Mouse (Mus musculus): ENCODE data around the gene Tctex1d2. TPM values are rescaled to one million over a fixed set of nuclear protein-coding genes. Genes with fewer than 3 reads are reported as not detected.
"Not testable (repeated sequence)": the region's sequence is repeated elsewhere in the genome, so short reads cannot be mapped to it uniquely, and the experiment has no call there.

Gene Tctex1d2
- total RNA-seq, 2 experiments from 2014 or later, result 4.8 to 11.3 TPM

DNA sequence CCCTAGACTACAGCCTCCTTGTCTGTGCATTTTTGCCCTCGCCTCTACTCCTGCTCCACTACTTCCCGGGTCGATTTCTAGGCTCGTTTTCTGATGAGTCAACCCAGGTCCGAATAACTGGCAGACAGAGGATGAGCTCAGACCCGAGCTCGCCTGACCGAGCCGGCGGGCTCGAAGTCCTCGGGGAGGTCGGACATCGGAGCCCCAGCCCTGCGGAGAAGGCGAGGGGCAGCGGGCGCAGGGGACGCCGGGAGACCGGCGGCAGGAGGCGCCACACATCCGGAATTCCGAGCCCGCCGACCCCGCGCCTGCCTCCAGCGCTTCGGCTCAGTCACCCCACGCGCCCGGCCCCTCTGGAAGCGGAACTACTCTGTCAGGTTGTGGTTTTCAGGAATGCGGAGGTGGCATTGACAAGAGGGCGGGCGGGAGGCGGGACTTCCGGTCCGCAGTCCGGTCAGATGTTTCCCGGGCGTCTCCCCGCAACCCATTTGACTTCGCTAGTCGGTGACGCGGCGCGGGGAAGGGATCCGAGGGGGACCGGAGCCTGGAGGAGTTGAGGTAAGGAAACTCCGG lies 11.1 kb downstream of the Tctex1d2 start, which contains the start of gene Pcyt1a:
TSS of gene Pcyt1a (plus strand) at position 448 of the 573 bp plus-strand sequence.
- ATAC-seq (replicated peaks; ENCODE audit: low FRiP score, poor library complexity, severe bottlenecking), result peak; percentile 89

DNA sequence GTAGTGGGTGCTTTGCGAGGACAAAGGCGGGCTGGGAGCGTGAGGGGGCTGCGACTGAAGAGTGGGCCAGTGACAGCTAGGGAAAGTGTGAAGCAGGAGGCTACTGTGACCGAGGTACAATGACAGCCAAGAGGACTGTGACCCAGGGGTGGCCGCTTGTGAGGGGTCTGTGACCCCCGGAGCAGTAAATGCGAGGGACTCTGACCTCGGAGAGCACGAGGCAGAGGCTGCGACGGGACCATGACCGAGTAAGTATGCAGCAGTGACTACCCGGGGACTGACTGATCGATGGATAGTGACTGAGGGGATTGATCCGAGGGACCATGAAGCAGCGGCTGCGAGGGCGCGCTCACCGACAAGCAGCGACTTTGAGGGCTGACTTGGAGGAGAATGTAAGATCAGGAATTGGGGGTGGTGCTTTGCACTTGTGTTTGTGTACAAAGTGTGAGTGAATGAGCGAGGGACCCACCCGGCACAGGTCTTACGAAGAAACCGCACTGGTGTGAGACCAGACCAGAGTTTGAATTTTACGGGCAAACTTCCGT lies 11.6 kb downstream of the Tctex1d2 start:
- ATAC-seq (replicated peaks; ENCODE audit: low FRiP score, poor library complexity, severe bottlenecking), result peak; percentile 66

DNA sequence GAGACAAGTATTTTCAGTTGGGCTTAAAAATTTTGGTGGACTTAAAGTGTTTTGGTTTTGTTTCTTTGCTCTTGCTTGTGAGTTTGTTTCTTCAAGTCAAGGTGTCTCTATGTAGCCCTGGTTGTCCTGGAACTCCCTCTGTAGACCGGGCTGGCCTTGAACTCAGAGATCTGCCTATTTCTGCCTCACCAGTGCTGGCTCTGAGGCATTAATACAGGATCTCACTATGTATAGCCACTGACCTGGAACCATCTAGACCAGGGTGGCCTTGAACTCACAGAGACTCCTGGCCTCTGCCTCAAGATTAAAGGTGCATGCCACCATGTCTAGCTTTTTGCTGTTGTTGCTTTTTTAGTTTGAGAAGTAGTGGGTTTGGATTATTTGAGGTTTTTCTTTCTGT lies 12.4 kb downstream of the Tctex1d2 start:
- no peak for ATAC-seq (replicated peaks; ENCODE audit: low FRiP score, poor library complexity, severe bottlenecking)

DNA sequence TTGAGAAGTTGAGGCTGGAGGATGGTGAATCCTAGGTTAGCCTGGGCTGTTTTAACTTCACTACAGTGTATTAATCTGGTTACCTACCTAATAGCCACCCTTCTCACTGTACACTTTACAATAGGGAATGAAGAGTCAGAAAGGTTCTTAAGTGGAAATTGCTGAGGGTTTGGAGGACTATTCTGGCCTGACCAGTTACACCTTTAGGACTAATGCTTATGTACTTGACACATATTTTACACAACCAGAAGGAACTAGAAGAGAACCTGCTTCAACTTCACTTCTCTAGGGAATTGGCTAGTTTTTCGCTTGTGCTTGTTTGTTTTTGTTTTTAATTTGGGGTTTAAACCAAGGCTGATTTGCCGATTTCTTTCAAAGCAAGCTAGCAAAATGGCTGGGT lies 13.6 kb downstream of the Tctex1d2 start:
- no peak for ATAC-seq (replicated peaks; ENCODE audit: low FRiP score, poor library complexity, severe bottlenecking)

DNA sequence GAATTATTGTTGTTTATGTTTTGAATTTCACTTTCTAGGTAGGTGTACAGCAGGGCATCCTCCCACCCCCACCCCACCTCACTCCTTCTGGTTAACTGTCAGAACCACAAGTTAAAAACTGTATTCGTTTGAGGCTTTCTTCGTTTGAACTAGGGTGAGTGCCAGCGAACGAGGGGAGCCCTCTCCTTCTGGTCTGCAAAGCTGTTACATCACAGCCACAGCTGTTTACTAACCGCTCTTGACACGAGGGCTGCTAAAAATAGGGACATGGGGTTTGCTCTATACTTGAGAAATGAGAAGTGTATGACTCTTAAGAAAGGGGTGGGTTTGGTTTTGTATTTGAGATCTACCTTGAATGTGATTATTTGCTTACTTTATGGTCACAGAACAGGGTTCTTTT lies 14.6 kb downstream of the Tctex1d2 start:
- ATAC-seq (replicated peaks; ENCODE audit: low FRiP score, poor library complexity, severe bottlenecking), result no peak

DNA sequence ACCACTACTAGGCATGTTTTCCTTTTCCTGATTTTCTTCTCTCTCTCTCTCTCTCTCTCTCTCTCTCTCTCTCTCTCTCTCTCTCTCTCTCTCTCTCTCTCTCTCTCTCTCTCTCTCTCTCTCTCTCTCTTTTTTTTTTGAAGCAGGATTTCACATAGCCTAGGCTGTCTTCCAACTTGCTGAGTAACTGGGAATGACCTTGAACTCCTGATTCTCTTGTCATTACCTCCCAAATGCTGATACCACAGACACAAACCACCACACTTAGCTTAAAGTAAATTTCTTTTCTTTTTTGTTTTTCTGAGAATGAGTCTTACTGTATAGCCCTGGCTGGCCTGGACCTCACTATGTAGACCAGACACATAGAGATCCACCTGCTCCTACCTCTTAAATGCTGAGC lies 15.2 kb downstream of the Tctex1d2 start:
- no peak for ATAC-seq (replicated peaks; ENCODE audit: low FRiP score, poor library complexity, severe bottlenecking)

DNA sequence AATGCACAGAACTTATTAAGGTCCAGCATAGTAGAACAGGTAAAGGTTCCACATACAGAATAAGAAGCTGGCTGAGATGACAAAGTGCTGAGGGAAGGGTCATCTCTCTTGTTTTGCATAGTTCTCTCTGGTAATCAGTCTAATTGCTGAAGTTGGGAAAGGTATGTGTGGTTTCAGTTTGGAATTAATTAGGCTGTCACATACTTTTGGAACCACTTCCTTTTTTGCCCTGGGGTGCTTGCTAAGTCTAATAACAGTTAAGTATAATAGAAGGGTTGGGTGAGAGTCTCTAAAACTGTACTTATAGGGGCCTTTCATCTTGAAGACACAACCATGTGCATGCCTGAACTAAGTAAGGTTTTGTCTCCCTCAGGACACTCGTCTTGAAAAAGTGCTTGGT lies 17.2 kb downstream of the Tctex1d2 start:
- ATAC-seq (replicated peaks; ENCODE audit: low FRiP score, poor library complexity, severe bottlenecking), result no peak

DNA sequence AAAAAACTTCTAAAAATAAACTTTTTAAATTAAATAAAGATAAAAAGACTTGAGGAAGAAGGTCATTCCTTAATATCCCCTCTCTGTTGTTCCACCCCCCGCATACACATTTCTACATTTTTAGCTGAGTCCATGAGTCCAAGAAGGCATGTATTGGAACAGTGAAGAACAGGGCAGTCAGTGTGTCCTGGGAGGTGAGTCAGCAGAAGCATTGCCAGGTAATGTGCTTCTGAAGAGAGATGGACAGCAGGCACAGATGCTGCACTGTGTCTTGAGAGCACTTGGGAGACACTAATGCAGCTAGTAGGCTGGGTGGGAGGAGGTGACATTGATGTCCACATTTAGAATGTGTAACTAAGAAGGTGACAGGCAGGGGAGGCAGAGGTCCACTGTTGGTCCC lies 17.8 kb downstream of the Tctex1d2 start:
- ATAC-seq (replicated peaks; ENCODE audit: low FRiP score, poor library complexity, severe bottlenecking), result no peak

DNA sequence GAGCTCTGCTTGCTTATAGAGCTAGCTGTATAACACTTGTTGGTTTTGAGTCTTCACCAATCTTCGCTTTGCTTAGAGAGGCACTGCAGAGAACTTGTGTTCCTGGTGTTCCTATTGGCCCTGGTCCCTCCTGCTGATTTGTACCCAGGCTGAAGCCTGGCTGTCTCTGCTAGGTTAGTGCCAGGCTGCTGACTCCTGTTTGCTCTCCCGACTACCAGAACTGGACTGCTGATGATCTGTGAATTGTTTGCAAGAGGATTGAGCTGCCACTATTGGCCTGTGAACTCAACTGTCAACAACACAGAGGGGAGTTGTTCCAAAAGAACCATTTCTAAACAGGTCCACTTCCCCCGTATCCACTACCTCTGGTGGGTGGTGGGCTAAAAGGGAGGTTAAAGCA lies 21.9 kb downstream of the Tctex1d2 start:
- no peak for ATAC-seq (replicated peaks; ENCODE audit: low FRiP score, poor library complexity, severe bottlenecking)

DNA sequence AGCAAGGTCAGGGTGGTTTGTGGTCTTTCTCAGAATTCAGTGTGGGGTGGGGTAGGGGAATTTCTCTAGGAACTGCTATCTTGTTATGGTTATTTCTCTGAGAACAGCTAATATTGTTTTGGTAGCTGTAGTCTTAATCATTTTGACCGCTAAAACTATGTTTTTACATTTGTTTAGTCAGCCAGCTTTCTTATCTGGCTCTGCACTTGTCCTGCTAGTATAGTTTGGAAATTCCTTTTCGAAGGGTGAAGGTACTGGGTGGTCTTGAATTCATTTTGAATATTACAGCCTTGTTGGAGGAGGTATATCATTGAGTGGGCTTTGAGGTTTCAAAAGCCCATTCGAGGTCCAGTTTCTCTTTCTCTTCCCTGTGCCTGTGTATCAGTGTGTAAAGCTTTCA lies 25.1 kb downstream of the Tctex1d2 start:
- not testable (repeated sequence) for ATAC-seq (replicated peaks; ENCODE audit: low FRiP score, poor library complexity, severe bottlenecking)

DNA sequence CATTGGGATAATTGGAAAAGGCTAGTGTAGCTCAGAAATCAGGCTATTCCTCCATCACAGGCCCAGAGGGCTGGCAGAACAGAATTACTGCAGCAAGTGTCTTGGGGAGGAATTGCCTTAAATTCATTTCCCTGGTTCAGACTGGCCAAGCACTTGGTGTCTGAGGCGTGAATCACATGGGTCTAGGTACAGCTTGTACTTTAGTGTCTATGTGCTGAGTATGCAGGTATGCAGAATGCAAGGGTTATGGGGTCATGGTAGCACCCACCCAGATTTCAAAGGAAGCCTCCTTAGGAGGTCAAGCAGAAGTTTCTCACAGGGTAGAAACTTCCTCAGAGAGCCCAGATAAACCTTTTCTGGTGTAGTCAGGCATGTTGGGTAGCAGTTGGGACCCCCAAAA lies 26.1 kb downstream of the Tctex1d2 start:
- ATAC-seq (replicated peaks; ENCODE audit: low FRiP score, poor library complexity, severe bottlenecking), result no peak

DNA sequence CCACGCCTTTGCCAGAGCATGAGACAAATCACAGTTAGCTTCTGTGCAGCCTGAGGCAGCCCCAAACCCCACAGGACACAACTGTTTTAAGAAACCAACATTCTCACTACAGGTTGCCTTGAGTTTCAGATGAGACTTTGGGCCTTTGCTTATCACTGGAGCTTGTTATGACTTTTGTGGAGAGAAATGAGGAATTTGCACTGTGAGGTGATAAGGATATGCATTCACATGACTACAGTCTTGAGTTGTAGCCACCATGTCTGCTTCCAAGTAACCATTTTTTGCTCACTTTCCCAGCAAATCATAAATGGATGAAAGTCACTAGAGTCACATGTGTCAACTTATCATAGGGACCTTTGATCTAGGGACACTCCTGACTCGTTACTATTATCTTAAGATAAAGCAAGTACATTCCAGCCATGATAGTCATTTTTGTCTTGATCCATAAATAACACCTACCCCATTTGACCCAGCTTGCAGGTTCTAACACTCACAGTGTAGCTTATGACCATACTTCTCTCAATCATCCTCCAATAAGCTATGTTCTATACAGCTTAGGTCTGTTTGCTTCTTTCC lies 27.1 kb downstream of the Tctex1d2 start:
- no peak for ATAC-seq (replicated peaks; ENCODE audit: low FRiP score, poor library complexity, severe bottlenecking)

DNA sequence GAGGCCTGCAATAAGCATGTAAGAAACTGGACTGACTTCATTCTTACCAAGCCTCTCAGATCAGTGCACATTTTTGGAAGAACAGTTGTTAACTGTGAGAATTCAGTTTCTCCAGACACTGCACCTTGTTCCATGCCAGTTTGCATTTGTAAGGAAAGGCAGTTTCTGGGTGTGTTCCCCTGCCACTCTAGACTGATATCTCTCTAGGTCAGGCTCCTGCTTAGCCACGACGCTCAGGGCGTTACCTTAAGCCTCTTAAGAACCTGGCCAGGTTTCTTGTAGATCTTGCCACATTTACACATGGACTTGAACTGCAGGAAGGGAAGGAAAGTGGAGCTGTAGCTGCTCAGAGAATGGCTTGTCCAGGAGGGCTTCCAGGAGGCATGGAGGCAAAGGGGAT lies 30.2 kb downstream of the Tctex1d2 start:
- ATAC-seq (replicated peaks; ENCODE audit: low FRiP score, poor library complexity, severe bottlenecking), result peak; percentile 96

DNA sequence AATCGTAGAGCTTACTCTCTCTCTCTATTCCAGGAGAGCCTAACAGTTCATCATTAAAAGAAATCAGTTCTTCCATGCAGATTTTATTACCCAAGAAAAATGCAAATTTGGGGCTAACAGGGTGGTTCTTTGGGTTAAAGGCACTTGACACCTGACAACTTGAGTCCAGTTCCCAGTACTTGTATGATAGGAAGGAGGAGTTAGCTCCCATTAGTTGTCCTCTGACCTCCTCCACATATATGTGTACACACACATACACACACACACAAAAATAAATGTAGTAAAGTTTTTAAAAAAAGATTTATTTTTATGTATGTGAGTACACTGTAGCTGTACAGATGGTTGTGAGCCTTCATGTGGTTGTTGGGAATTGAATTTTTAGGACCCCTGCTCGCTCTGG lies 30.6 kb downstream of the Tctex1d2 start:
- peak; percentile 16; the same call in 1 of the 2 replicates for ATAC-seq (replicated peaks; ENCODE audit: low FRiP score, poor library complexity, severe bottlenecking)

DNA sequence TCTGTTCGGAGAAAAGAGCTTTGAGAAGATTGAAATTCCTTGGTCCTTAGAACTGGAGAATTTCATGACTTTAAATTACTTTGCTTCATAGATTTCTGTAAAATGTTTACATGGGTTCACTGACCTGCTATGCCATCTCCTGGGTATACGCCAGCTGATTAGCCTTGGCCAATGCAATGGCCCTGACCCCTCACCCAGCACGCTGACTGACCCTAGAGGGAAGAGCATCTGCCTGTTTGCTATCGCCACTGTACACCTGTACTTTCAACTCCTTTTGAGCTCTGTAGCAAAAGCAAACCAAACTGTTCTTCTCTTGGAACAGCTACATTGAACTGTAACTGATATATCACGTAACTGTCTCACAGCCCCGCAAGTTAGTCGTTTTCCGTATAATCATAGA lies 33.6 kb downstream of the Tctex1d2 start:
- ATAC-seq (replicated peaks; ENCODE audit: low FRiP score, poor library complexity, severe bottlenecking), result no peak

DNA sequence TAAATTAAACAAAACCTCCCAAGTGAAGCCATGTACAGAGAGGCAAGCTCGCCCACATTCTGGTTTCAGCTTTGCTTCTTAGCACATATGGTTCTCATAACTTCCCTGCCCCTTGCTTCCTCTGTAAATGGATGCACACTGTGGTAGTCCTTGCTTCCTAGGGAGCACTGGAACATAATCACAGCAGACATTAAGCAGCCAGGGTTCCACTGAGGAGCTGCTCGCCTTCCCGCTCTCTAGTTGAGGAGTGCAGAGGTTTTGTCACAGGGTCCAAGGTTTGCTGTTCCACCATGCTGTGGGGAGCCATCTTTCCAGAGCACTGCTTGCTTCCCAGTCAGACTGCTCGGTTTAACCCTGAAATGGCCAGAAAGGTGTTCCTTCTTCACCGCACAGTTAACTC lies 35.1 kb downstream of the Tctex1d2 start:
- no peak for ATAC-seq (replicated peaks; ENCODE audit: low FRiP score, poor library complexity, severe bottlenecking)

DNA sequence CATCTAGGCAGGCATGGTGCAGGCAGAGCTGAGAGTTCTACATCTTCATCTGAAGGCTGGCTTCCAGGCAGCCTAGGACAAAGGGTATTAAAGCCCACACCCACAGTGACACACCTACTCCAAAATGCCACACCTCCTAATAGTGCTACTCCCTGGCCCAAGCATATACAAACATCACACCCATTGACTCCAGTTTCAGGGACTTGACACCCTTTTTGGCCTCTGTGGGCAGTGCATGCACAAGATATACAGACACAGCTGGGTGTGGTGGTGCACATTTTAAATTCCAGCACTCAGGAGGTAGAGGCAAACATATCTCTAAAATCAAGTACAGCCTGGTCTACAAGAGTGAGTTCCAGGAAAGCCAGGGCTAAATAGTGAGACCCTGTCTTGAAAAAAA lies 36.6 kb downstream of the Tctex1d2 start:
- ATAC-seq (replicated peaks; ENCODE audit: low FRiP score, poor library complexity, severe bottlenecking), result no peak

DNA sequence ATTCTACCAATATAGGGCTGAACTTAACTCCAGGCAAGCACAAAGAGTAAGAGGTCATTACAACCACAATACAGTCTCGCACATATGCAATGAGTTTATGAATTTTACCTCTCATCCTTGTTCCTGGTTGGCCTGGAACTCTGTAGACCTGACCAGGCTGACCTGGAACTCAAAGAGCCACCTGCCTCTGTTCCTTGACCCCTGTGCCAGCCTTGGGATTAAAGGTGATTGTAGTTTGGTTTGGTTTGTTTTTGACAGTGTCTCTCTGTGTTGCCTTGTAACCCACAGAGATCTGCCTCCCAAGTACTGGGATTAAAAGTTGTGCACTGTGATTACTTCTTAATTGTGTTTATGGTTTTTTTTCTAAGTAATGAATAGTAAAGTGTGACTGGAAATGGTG lies 37.3 kb downstream of the Tctex1d2 start:
- no peak for ATAC-seq (replicated peaks; ENCODE audit: low FRiP score, poor library complexity, severe bottlenecking)

DNA sequence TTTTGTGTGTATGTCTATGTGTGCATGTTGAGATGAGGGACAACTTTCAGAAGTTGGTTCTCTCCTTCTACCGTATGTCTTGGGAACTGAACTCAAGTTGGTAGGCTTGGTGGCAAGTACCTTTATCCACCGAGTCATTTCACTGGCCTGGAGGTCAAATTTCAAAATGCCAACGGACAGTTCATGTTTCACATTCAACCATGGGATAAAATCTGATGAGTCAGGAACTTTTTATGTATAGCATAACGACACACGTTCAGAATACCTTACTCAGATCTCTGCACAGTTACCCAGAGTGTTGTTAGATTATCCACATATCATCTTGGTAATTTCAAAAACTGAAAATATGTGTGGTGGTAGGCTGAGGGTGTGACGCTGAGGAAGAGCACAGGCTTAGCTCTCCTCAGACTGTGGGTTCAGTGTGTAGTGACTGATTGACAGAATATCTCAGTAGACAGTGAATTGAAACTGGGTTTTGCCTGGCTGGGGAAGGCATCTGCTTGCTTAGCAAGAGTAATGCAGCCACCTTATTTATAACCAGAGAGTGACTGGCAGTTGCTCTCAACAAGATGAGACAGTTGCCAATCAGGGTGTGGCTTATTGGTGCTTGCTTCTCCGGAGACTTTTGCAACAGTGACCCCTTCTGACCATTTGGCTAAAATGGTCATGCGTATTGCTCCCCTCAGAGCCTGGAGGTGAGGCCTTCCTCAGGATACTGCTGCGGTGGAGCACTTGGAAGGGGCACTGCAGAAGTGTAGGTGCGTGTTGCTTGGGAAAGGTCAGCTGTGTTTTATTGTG lies 38.3 kb downstream of the Tctex1d2 start:
- peak; percentile 97 for ATAC-seq (replicated peaks; ENCODE audit: low FRiP score, poor library complexity, severe bottlenecking)

DNA sequence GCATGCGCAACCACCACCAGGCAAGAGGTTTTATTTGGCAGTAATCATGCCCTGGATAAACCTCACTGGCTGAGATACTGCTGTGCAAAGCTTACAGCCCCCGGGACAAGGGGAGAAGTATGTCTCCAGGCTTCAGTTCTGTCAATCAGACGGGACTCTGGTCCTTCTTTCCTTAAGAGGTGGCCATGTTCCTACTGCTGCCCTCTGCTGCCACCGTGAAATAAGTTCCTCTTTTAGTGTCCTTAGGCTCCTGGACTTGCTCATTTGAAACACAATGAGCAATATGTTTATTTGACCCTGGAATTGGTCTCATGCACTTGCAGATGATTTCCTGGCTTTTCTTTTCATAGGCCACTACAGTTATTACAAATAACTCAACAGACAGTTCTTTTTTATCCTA lies 41.0 kb downstream of the Tctex1d2 start:
- no peak for ATAC-seq (replicated peaks; ENCODE audit: low FRiP score, poor library complexity, severe bottlenecking)

DNA sequence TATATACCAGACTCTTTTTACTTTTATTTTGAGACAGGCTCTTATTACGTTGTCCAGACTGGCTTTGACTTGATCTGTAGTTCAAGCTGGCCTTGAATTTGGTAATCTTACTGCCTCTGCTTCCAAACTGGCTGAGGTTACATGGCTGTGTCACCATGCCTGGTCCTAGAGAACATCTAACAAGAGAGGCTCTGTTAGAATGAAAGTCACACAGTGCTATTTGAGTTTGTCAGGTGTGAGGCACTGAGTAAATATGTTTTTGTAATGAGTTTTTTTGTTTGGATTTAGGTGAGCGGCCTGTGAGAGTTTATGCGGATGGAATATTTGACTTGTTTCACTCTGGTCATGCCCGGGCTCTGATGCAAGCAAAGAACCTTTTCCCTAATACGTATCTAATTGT lies 42.2 kb downstream of the Tctex1d2 start:
- ATAC-seq (replicated peaks; ENCODE audit: low FRiP score, poor library complexity, severe bottlenecking), result no peak

Data from erythroid progenitor cell, adult 5-6 weeks (primary cell).